Mouse (Mus musculus): ENCODE measurements at regions not wholly inside any gene's neighbourhood (a gene's known extent, or its start where the extent isn't known, plus 50 kb on each side); places are given as distances from the start of the nearest gene placed in this dataset.

GRCm38 (mm10) chr3:34860877-34861649, 210.9 kb downstream of the Sox2 start:
- DNase-seq (ENCODE audit: low spot score in 2 of 2) = no peak

GRCm38 (mm10) chr3:34868698-34869409, 218.6 kb downstream of the Sox2 start:
- no peak for DNase-seq (ENCODE audit: low spot score in 2 of 2)

GRCm38 (mm10) chr3:34869911-34870310, 219.7 kb downstream of the Sox2 start:
- DNase-seq (ENCODE audit: low spot score in 2 of 2) = no peak

- DNase-seq (ENCODE audit: low spot score in 2 of 2) = no peak
Measured at GRCm38 (mm10) chr3:34885137-34885536, 234.9 kb downstream of the Sox2 start.

- no peak for DNase-seq (ENCODE audit: low spot score in 2 of 2)
Measured at GRCm38 (mm10) chr3:34893381-34893780, 243.2 kb downstream of the Sox2 start.

GRCm38 (mm10) chr3:34903106-34903505, 252.9 kb downstream of the Sox2 start:
- no peak for DNase-seq (ENCODE audit: low spot score in 2 of 2)

GRCm38 (mm10) chr3:34908489-34908888, 258.3 kb downstream of the Sox2 start:
- no peak for DNase-seq (ENCODE audit: low spot score in 2 of 2)

- no peak for DNase-seq (ENCODE audit: low spot score in 2 of 2)
Measured at GRCm38 (mm10) chr3:34909350-34909749, 259.1 kb downstream of the Sox2 start.

- no peak for DNase-seq (ENCODE audit: low spot score in 2 of 2)
Measured at GRCm38 (mm10) chr3:34918326-34918932, 268.2 kb downstream of the Sox2 start.

- no peak for DNase-seq (ENCODE audit: low spot score in 2 of 2)
Measured at GRCm38 (mm10) chr3:34920497-34920896, 270.3 kb downstream of the Sox2 start.

- DNase-seq (ENCODE audit: low spot score in 2 of 2) = no peak
Measured at GRCm38 (mm10) chr3:34949867-34950266, 299.7 kb downstream of the Sox2 start.

GRCm38 (mm10) chr3:34956183-34956582, 306.0 kb downstream of the Sox2 start:
- DNase-seq (ENCODE audit: low spot score in 2 of 2) = no peak

- DNase-seq (ENCODE audit: low spot score in 2 of 2) = no peak
Measured at GRCm38 (mm10) chr3:34959044-34959521, 308.9 kb downstream of the Sox2 start.

- no peak for DNase-seq (ENCODE audit: low spot score in 2 of 2)
Measured at GRCm38 (mm10) chr3:34966442-34966841, 316.2 kb downstream of the Sox2 start.

GRCm38 (mm10) chr3:34967911-34968310, 317.7 kb downstream of the Sox2 start:
- DNase-seq (ENCODE audit: low spot score in 2 of 2) = no peak

- DNase-seq (ENCODE audit: low spot score in 2 of 2) = no peak
Measured at GRCm38 (mm10) chr3:34971536-34971935, 321.3 kb downstream of the Sox2 start.

GRCm38 (mm10) chr3:34974371-34974770, 324.2 kb downstream of the Sox2 start:
- DNase-seq (ENCODE audit: low spot score in 2 of 2) = no peak

All from frontal cortex, postnatal 10 days (tissue).